Mouse (Mus musculus) MEL (cell line): Measurements from ENCODE around the gene Adgra1. TPM values are rescaled to one million over a fixed set of nuclear protein-coding genes. Genes with fewer than 3 reads are reported as not detected.

ENCODE experiments used
- DNase-seq: peaks from one replicate; pipeline ENCODE4 v3.0.0; 2011; ENCODE audit warnings: low read depth, low spot score
- H3K27ac ChIP-seq: 2 replicates; pipeline ENCODE4 v1.5.1; 2012; ENCODE audit warnings: low read depth, mild to moderate bottlenecking, control low read depth, low read length, moderate library complexity; ENCODE audit not compliant: control insufficient read depth
- H3K27me3 ChIP-seq, 2 experiments: fragments of 150-350 bp in 1 of 2; sonication (generic) in 1 of 2; 2 replicates each; pipeline ENCODE4 v1.6.1; 2012; ENCODE audit warnings: low read length in 2 of 2, mild to moderate bottlenecking in 2 of 2, improper control_type of control experiment in 1 of 2, moderate library complexity in 1 of 2; ENCODE audit not compliant: insufficient read depth in 2 of 2, control insufficient read depth in 1 of 2
- H3K36me3 ChIP-seq, 2 experiments: 2 replicates each; pipeline ENCODE4 v1.6.1; 2012 to 2014; ENCODE audit warnings: low read length in 2 of 2, improper control_type of control experiment in 1 of 2, inconsistent platforms in 1 of 2, mild to moderate bottlenecking in 1 of 2; ENCODE audit not compliant: insufficient read depth in 2 of 2, control insufficient read depth in 1 of 2
- H3K4me1 ChIP-seq, 2 experiments: fragments of 150-350 bp in 1 of 2; sonication (generic) in 1 of 2; 2 replicates each; pipeline ENCODE4 v1.6.1; 2012; ENCODE audit warnings: low read length in 2 of 2, improper control_type of control experiment in 1 of 2, mild to moderate bottlenecking in 1 of 2; ENCODE audit not compliant: insufficient read depth in 2 of 2, control insufficient read depth in 1 of 2
- H3K4me3 ChIP-seq, 2 experiments: fragments of 150-350 bp in 1 of 2; sonication (generic) in 1 of 2; 2 replicates each; pipeline ENCODE4 v1.5.1; 2012; ENCODE audit warnings: low read depth in 2 of 2, low read length in 2 of 2, mild to moderate bottlenecking in 2 of 2, moderate library complexity in 2 of 2, control low read depth in 1 of 2, improper control_type of control experiment in 1 of 2; ENCODE audit not compliant: control insufficient read depth in 1 of 2, insufficient read depth in 1 of 2
- H3K79me2 ChIP-seq: 2 replicates; pipeline ENCODE4 v1.6.1; 2012; ENCODE audit warnings: mild to moderate bottlenecking, low read length, moderate library complexity; ENCODE audit not compliant: control insufficient read depth, poor library complexity, insufficient read depth
- H3K9ac ChIP-seq: 2 replicates; pipeline ENCODE4 v1.6.1; 2012; ENCODE audit warnings: low read depth, mild to moderate bottlenecking, control low read depth, low read length, moderate library complexity; ENCODE audit not compliant: control insufficient read depth, poor library complexity, severe bottlenecking
- H3K9me3 ChIP-seq: fragments of 150-350 bp; sonication (generic); replicated peaks from 2 replicates; pipeline ENCODE4 v1.6.1; 2012; ENCODE audit warnings: mild to moderate bottlenecking, low read length, improper control_type of control experiment, moderate library complexity; ENCODE audit not compliant: insufficient read depth
- CHD2 ChIP-seq: IDR thresholded peaks from 2 replicates; pipeline ENCODE4 v1.6.1; 2011; ENCODE audit warnings: low read length, improper control_type of control experiment
- ELF1 ChIP-seq: IDR thresholded peaks from 2 replicates; pipeline ENCODE4 v1.6.1; 2014; ENCODE audit warnings: low read depth, mild to moderate bottlenecking, inconsistent platforms, low read length, improper control_type of control experiment, moderate library complexity
- EP300 ChIP-seq, 2 experiments: IDR thresholded peaks; 2 replicates each; pipeline ENCODE4 v1.6.1; 2011; ENCODE audit warnings: improper control_type of control experiment in 2 of 2, low read length in 2 of 2, low read depth in 1 of 2, mild to moderate bottlenecking in 1 of 2
- ETS1 ChIP-seq: IDR thresholded peaks from 2 replicates; pipeline ENCODE4 v1.6.1; 2012; ENCODE audit warnings: low read depth, mild to moderate bottlenecking, inconsistent platforms, low read length, improper control_type of control experiment, moderate library complexity
- HCFC1 ChIP-seq: IDR thresholded peaks from 2 replicates; pipeline ENCODE4 v1.6.1; 2012; ENCODE audit warnings: low read depth, mild to moderate bottlenecking, inconsistent platforms, low read length, improper control_type of control experiment, moderate library complexity
- JUND ChIP-seq: IDR thresholded peaks from 2 replicates; pipeline ENCODE4 v1.6.1; 2011; ENCODE audit warnings: low read depth, mild to moderate bottlenecking, improper control_type of control experiment, low read length
- MAFK ChIP-seq: IDR thresholded peaks from 2 replicates; pipeline ENCODE4 v1.6.1; 2011; ENCODE audit warnings: low read depth, mild to moderate bottlenecking, low read length, improper control_type of control experiment, borderline replicate concordance
- MAZ ChIP-seq: IDR thresholded peaks from 2 replicates; pipeline ENCODE4 v1.6.1; 2012; ENCODE audit warnings: low read depth, mild to moderate bottlenecking, inconsistent platforms, low read length, improper control_type of control experiment
- MEF2A ChIP-seq: IDR thresholded peaks from 2 replicates; pipeline ENCODE4 v1.6.1; 2014; ENCODE audit warnings: low read depth, mild to moderate bottlenecking, inconsistent platforms, low read length, improper control_type of control experiment; ENCODE audit not compliant: poor library complexity, insufficient replicate concordance, severe bottlenecking; ENCODE audit errors: extremely low read depth
- MXI1 ChIP-seq: IDR thresholded peaks from 2 replicates; pipeline ENCODE4 v1.6.1; 2011; ENCODE audit warnings: mild to moderate bottlenecking, low read depth, low read length, improper control_type of control experiment
- MYC ChIP-seq: IDR thresholded peaks from 2 replicates; pipeline ENCODE4 v1.6.1; 2011; ENCODE audit warnings: low read depth, mild to moderate bottlenecking, low read length, improper control_type of control experiment, moderate library complexity
- NRF1 ChIP-seq: IDR thresholded peaks from 2 replicates; pipeline ENCODE4 v1.6.1; 2014; ENCODE audit warnings: low read depth, mild to moderate bottlenecking, inconsistent platforms, low read length, improper control_type of control experiment, moderate library complexity; ENCODE audit not compliant: poor library complexity, insufficient read depth, severe bottlenecking
- POLR2A ChIP-seq, 2 experiments: IDR thresholded peaks; 2 replicates each; pipeline ENCODE4 v1.6.1; 2011 to 2012; ENCODE audit warnings: low read length in 2 of 2, mild to moderate bottlenecking in 2 of 2, control low read depth in 1 of 2, improper control_type of control experiment in 1 of 2, low read depth in 1 of 2, moderate library complexity in 1 of 2; ENCODE audit not compliant: control insufficient read depth in 1 of 2, insufficient read depth in 1 of 2, poor library complexity in 1 of 2
- POLR2AphosphoS5 ChIP-seq: IDR thresholded peaks from 2 replicates; pipeline ENCODE4 v1.6.1; 2012; ENCODE audit warnings: low read depth, borderline replicate concordance, mild to moderate bottlenecking, inconsistent platforms, low read length, moderate library complexity, mixed read lengths
- SMC3 ChIP-seq: IDR thresholded peaks from 2 replicates; pipeline ENCODE4 v1.6.1; 2011; ENCODE audit warnings: low read depth, low read length, improper control_type of control experiment
- TAL1 ChIP-seq: IDR thresholded peaks from 2 replicates; pipeline ENCODE4 v1.6.1; 2012; ENCODE audit warnings: mild to moderate bottlenecking, inconsistent platforms, low read length, moderate library complexity, mixed read lengths
- TCF12 ChIP-seq: IDR thresholded peaks from 2 replicates; pipeline ENCODE4 v1.6.1; 2014; ENCODE audit warnings: low read depth, mild to moderate bottlenecking, inconsistent platforms, low read length, improper control_type of control experiment, moderate library complexity
- USF1 ChIP-seq: IDR thresholded peaks from 2 replicates; pipeline ENCODE4 v1.6.1; 2014; ENCODE audit warnings: low read depth, mild to moderate bottlenecking, inconsistent platforms, low read length, improper control_type of control experiment, moderate library complexity
- USF2 ChIP-seq, 2 experiments: IDR thresholded peaks; 2 replicates each; pipeline ENCODE4 v1.6.1; 2011 to 2012; ENCODE audit warnings: improper control_type of control experiment in 2 of 2, low read length in 2 of 2, borderline replicate concordance in 1 of 2, inconsistent platforms in 1 of 2, low read depth in 1 of 2, mild to moderate bottlenecking in 1 of 2; ENCODE audit not compliant: insufficient read depth in 1 of 2
- ZC3H11A ChIP-seq: IDR thresholded peaks from 2 replicates; pipeline ENCODE4 v1.6.1; 2012; ENCODE audit warnings: low read depth, mild to moderate bottlenecking, inconsistent platforms, low read length, improper control_type of control experiment
- ZMIZ1 ChIP-seq: IDR thresholded peaks from 2 replicates; pipeline ENCODE4 v1.6.1; 2012; ENCODE audit warnings: low read depth, mild to moderate bottlenecking, inconsistent platforms, low read length, improper control_type of control experiment, moderate library complexity
- ZNF384 ChIP-seq: IDR thresholded peaks from 2 replicates; pipeline ENCODE4 v1.6.1; 2012; ENCODE audit warnings: low read depth, mild to moderate bottlenecking, inconsistent platforms, low read length, improper control_type of control experiment
- polyA plus RNA-seq, 2 experiments: library from polyadenylated mRNA; stranded (reverse) in 1 of 2; unstranded in 1 of 2; fragments of >175 nt in 1 of 2; fragments of >200 nt in 1 of 2; gene quantifications; 2 replicates each; pipeline versions ENCODE4 v1.2.1 to v1.2.4; 2012; ENCODE audit warnings: low replicate concordance in 2 of 2, low read depth in 1 of 2; ENCODE audit not compliant: insufficient read length in 2 of 2, insufficient read depth in 1 of 2, missing spikeins in 1 of 2
- total RNA-seq: library from RNA; depleted of rRNA; stranded (reverse); fragments of 300-350 nt; gene quantifications from 2 replicates; pipeline ENCODE4 v1.2.3, GENCODE M21; 2012

The Adgra1 gene
- total and polyA plus RNA-seq, 3 experiments: not detected

DNA sequence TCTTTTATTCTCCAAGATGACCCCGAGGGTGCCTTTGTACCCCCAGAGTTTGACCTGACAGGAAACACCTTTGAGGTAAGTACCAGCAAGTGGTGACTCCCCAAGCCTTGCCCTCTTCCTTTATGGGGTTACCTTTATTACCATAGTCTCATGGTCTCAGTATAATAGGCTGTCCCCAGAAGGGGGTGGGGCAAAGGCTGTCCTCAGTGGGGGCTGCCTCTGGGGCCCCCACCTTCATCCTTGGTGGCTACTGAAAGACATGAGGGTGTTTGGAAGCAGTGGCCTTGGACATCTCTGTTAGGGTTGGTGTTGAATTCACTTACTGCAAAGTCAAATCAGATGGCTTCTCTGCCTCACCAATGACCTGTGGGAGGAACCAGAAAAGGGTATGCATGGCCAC is 68.0 kb downstream of the Adgra1 start:
- no peaks in the 10 kb centered on the region for H3K9me3 ChIP-seq
- H3K4me3 ChIP-seq: no peak overlapping the region
- no peak for TF ChIP-seq NRF1
- TF ChIP-seq MAFK: no peak
- TF ChIP-seq MYC: no peak
- TF ChIP-seq ZMIZ1: no peak
- no peak for TF ChIP-seq TCF12
- TF ChIP-seq, all 39 proteins: peak for 0
- Histone ChIP-seq H3K27ac (no peak overlapping the region), H3K36me3 (no peaks in the 10 kb centered on the region), H3K79me2 (no peaks in the 10 kb centered on the region), H3K9ac (no peak overlapping the region), H3K4me1 (no peaks in the 10 kb centered on the region), H3K27me3 (no peaks in the 10 kb centered on the region)
- no peak for DNase-seq

DNA sequence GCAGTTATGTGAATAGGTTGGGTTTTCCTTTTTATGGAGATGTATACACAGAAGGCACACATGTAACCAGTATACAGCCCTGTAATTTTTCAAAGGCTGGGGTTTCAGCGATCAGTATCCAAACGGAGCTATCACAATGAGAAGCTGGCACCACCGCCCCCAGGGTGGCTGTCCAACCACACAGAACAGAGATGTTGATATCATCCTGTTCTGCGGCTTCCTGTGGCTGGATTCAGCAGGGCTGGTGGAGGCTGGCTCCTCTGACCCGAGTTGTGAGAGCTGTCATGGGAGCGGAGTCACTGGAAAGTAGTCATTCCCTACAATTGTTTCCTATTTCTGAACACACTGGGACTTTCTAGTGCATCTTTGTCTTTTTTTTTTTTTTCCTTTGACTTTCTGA is 71.3 kb downstream of the Adgra1 start:
- Histone ChIP-seq H3K36me3 (no peaks in the 10 kb centered on the region), H3K27me3 (no peaks in the 10 kb centered on the region), H3K4me1 (no peaks in the 10 kb centered on the region), H3K79me2 (no peaks in the 10 kb centered on the region), H3K9me3 (no peaks in the 10 kb centered on the region)
- DNase-seq: no peak
- TF ChIP-seq SMC3: no peak
- TF ChIP-seq USF1: no peak
- no peak for TF ChIP-seq HCFC1
- no peak for TF ChIP-seq ETS1
- TF ChIP-seq TAL1: no peak
- no peak for TF ChIP-seq POLR2AphosphoS5
- no peak for TF ChIP-seq USF2 (IDR thresholded peaks at IDR 0.05; ENCODE audit: borderline replicate concordance in 1 of 2, insufficient read depth in 1 of 2, low read depth in 1 of 2, low read length in 2 of 2)
- TF ChIP-seq EP300 (IDR thresholded peaks at IDR 0.05; ENCODE audit: low read depth in 1 of 2, low read length in 2 of 2): no peak
- TF ChIP-seq POLR2A (IDR thresholded peaks at IDR 0.05; ENCODE audit: control insufficient read depth in 1 of 2, insufficient read depth in 1 of 2, low read depth in 1 of 2, low read length in 2 of 2, poor library complexity in 1 of 2): no peak
- no peak for TF ChIP-seq MAFK
- no peak for TF ChIP-seq ZMIZ1
- TF ChIP-seq CHD2: no peak
- no peak for TF ChIP-seq JUND
- TF ChIP-seq ELF1: no peak
- no peak for TF ChIP-seq MYC
- no peak for TF ChIP-seq MXI1
- no peak for TF ChIP-seq MAZ
- no peak for TF ChIP-seq MEF2A
- no peak for TF ChIP-seq ZC3H11A
- TF ChIP-seq ZNF384: no peak
- TF ChIP-seq, all 39 proteins: peak for 0
- H3K4me3 ChIP-seq: no peak overlapping the region
- no peak overlapping the region for H3K27ac ChIP-seq
- no peak overlapping the region for H3K9ac ChIP-seq
